In genomic region chr2:21958802-21959201, GRCm38 (mm10) we compare ENCODE assay signal across 9 mouse cellular contexts.
DNase-seq lines count a peak whose midpoint lies in the region; ATAC-seq and TF ChIP-seq lines count a peak whose summit lies in the region.
"Had no signal": no experiment of that assay in that cellular context is flagged by ENCODE, and none has a peak within 500 bp of the region (broad histone marks: within the 10 kb centered on the region; RNA-seq: fewer than 3 reads in every experiment).

No protein-coding gene starts in this region.

- 26% methylated on average over 3 of the region's 3 CpGs for WGBS in heart, adult 2 months
- WGBS in forebrain, postnatal 0 days = 42% methylated on average over 3 of the region's 3 CpGs

- no peak for TF ChIP-seq POLR2A in heart, adult 2 months (IDR thresholded peaks at IDR 0.05; ENCODE audit: insufficient read depth, low read depth, low read length)

- no peak overlapping the region; the same call in 1 of the 2 replicates for H3K4me2 ChIP-seq in forebrain, postnatal 0 days (ENCODE audit: low read depth)

- no peak overlapping the region; the same call in 1 of the 2 replicates for H3K9ac ChIP-seq in heart, adult 2 months (ENCODE audit: low read depth, low read length)
- H3K9ac ChIP-seq in forebrain, postnatal 0 days = no peak overlapping the region

- no peak overlapping the region for H3K4me3 ChIP-seq in heart, adult 2 months
- no peak overlapping the region for H3K4me3 ChIP-seq in forebrain, postnatal 0 days (ENCODE audit: low read depth, low read length)

- no peak overlapping the region for H3K27ac ChIP-seq in heart, adult 2 months
- H3K27ac ChIP-seq in forebrain, postnatal 0 days (ENCODE audit: low read depth, low read length) = peak overlapping the region; percentile 36

- intact Hi-C loops in heart, adult 2 months (cut with DNase I) = loop anchor here (1.0 to 10.0 kb wide), 2 partner anchors 763 to 906 kb away; no protein-coding TSS in a partner anchor

- H3K36me3 ChIP-seq in heart, adult 2 months (ENCODE audit: control insufficient read depth, insufficient read depth, low read length) = no peaks in the 10 kb centered on the region
- no peaks in the 10 kb centered on the region for H3K36me3 ChIP-seq in forebrain, postnatal 0 days (ENCODE audit: insufficient read depth)

- H3K9me3 ChIP-seq in forebrain, postnatal 0 days (ENCODE audit: low read length) = no peaks in the 10 kb centered on the region

- H3K27me3 ChIP-seq in heart, adult 2 months (ENCODE audit: control insufficient read depth, insufficient read depth, low read length) = no peaks in the 10 kb centered on the region
- H3K27me3 ChIP-seq in forebrain, postnatal 0 days (ENCODE audit: insufficient read depth, low read length) = no peaks in the 10 kb centered on the region

- H3K4me1 ChIP-seq in heart, adult 2 months (ENCODE audit: control insufficient read depth, insufficient read depth, low read length) = no peaks in the 10 kb centered on the region
- H3K4me1 ChIP-seq in forebrain, postnatal 0 days (ENCODE audit: insufficient read depth) = 0 out of 2 replicates have a peak, but pooled peaks cover 3% of the 10 kb centered on the region

- ATAC-seq in CD4-positive, CD25-positive, alpha-beta regulatory T cell, adult 4 months = peak; percentile 25
- ATAC-seq in forebrain, postnatal 0 days = peak; percentile 30
- ATAC-seq in megakaryocyte-erythroid progenitor cell, adult 5-6 weeks (replicated peaks; ENCODE audit: low FRiP score, low TSS enrichment, poor library complexity, severe bottlenecking) = peak; percentile 42

- H3K79me2 ChIP-seq in heart, adult 2 months (replicated peaks; ENCODE audit: control insufficient read depth, insufficient read depth, low read length) = no peaks in the 10 kb centered on the region

- TF ChIP-seq CTCF in heart, adult 2 months (IDR thresholded peaks at IDR 0.05) = no peak
- no peak for TF ChIP-seq CTCF in forebrain, postnatal 0 days (IDR thresholded peaks at IDR 0.05; ENCODE audit: low read depth)

- no peak for TF ChIP-seq EP300 in heart, adult 2 months (IDR thresholded peaks at IDR 0.05; ENCODE audit: insufficient read depth, low read depth, low read length)

- peak; percentile 16 for DNase-seq in heart, adult 11 months
- no peak for DNase-seq in heart, adult 2 months
- DNase-seq in forebrain, postnatal 0 days = no peak
- no peak for DNase-seq in T-cell, adult 2 months (ENCODE audit: low spot score)
- DNase-seq in adrenal gland, postnatal 4 days (ENCODE audit: low spot score in 2 of 2) = no peak
- no peak for DNase-seq in natural killer cell, adult 2 months (ENCODE audit: low spot score in 2 of 2)
- DNase-seq: spleen, adult 18-20 months had no signal
